Mouse (Mus musculus) adrenal gland, postnatal 36 days (tissue): Measurements from ENCODE around the gene Stard13. TPM values are rescaled to one million over a fixed set of nuclear protein-coding genes. Genes with fewer than 3 reads are reported as not detected.

Source experiments
- DNase-seq, 2 experiments: peaks; one replicate each; pipeline ENCODE4 v3.0.0; 2021; ENCODE audit warnings: mixed read lengths in 1 of 2
- total RNA-seq, 2 experiments: library from RNA; stranded (reverse); gene quantifications; 2 replicates each; pipeline ENCODE4 v1.2.3; 2021

Stard13 gene
- total RNA-seq, 2 experiments from 2014 or later, result 15.4 to 20.8 TPM

DNA sequence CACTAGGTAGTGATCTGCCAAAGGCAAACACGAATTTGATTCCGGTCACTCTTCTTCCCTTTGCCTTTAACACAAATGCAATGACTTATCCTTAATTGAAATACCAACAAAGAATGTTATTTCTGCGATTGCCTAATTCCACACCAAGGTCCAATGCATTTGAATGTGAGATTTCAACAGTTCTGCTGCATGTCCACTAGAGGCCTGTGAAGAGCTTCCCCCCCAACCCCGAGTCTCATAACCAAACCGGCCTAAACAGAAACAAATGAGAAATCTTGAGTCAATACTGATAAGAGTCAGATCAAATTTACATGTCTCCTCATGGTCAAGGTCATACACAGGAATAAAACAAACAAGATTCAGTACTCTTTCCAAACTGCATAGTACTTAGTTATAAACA, 91.4 kb downstream of the Stard13 start:
- DNase-seq, result peak; percentile 46 to 64

- peak in 1 of 2 experiments; percentile 30 for DNase-seq
These were observed 95.7 kb downstream of the Stard13 start for GRCm38 (mm10) chr5:151137901-151138300.

DNA sequence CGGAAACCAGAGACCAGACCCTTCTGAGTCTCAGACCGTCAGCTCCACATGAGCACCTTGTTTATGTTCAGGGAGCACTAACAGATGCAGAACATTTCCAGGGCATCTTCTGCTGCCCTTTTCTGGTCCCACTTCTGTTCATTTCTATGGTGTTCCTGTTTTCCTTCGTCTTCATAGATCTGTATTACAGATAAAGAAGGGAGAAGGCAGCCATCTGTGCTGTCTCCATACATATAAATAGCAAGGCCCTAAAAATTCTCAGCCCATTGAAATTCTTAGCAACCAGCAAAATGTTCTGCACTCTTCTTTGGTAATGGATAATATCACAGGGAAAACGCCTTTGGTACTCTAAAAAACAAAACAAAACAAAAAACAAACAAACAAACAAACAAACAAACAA, 96.3 kb downstream of the Stard13 start:
- no peak for DNase-seq

DNA sequence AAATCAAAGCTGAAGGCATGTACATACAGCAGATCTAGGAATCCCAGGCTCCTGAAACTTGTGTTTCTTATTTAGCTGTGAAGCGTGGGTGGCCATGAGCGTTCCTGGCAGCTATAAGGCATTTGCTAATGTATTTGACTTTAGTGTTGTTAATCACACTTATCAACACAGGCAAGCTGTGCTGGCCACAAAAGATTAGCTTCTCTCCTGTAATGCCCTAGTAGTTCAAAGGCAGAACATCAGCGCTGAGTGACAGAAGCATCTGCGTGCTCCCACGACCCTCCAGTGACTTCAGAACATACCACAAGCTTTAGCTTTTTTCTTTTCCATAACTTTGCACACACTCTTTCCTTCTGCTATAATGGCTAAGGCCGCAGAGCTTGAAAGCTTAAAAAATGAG, 97.7 kb downstream of the Stard13 start:
- no peak for DNase-seq

DNA sequence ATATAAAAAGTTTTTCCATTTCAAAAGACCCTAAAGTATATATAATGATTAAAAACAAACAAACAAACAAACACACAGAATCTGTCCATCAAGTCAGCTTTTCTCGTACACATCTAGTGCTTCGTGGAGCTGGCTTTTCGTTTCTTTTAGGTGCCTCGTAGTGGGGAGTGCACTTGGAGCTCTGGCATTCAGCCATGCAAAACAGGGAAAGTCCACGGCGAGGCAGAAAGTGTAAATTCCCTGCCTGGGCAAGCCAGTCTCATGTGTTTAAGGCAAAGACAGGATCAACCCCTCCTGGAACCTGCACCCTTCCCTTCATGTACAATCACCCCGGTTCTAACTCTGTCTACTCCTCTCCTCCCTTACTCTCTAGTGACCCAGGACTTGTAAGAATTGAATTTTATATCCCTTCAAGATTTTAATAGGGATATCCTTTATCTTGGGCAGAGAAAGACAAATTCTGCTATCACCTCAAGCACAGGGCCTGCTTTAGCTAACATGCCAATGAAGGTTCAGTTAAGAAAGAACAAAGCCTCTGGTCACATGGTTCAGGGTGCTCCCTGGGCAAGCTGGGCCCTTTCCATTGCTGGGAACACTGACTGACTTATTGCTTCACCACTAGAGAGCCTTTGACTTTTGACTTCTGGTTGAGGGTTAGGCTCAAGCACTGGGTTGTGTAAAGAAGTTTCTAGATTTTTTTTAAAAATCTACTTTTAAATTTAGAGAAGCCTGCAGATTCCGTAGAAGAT, 98.4 kb downstream of the Stard13 start:
- no peak for DNase-seq

DNA sequence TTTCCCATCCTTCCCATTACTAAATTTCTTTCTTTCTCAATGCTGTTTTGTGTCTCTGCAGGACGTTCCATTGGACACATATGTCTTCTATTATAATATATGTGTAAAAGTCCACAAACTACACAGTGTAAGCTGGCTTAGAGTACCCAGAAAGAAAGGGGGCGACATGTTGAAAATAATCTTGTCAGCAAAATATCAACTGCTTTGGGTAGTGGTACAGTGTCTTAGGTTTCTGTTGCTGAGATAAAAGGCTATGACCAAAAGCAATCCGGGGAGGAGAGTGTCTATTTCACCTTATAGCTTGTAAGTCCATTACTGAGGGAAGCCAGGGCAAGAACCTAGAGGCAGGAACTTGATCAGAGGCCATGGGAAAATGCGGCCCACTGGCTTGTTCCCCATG, 99.4 kb downstream of the Stard13 start:
- DNase-seq, result no peak

- no peak for DNase-seq
These were observed 99.9 kb downstream of the Stard13 start for GRCm38 (mm10) chr5:151133744-151134143.

GRCm38 (mm10) chr5:151129762-151130161, 103.9 kb downstream of the Stard13 start:
- DNase-seq, result no peak

GRCm38 (mm10) chr5:151127298-151127717, 106.3 kb downstream of the Stard13 start:
- no peak for DNase-seq

GRCm38 (mm10) chr5:151126608-151127005, 107.0 kb downstream of the Stard13 start:
- DNase-seq, result no peak

- no peak for DNase-seq
These were observed 107.5 kb downstream of the Stard13 start for GRCm38 (mm10) chr5:151125985-151126607.

- no peak for DNase-seq
These were observed 115.8 kb downstream of the Stard13 start for GRCm38 (mm10) chr5:151117846-151118245.

- DNase-seq, result no peak
These were observed 117.3 kb downstream of the Stard13 start for GRCm38 (mm10) chr5:151116192-151116887.

DNA sequence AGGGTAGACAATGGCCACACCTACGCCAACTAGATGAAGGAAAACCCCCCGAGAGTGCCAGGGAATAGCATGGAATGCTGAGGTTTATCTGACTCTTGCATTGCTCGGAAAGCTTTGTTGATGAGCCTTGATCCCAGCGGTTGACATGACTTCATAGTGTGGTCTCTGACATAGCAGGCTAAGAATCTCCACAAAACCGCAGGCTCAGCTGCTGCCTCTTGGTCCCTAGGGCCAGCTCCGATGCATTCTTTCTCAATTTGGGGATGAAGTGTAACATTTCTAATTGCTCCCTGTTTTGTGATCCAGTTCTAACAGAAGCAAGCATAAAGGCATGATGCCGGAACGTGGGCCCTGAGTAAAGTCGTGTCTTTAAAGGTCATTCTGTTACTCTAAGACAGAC, 120.9 kb downstream of the Stard13 start:
- no peak for DNase-seq

DNA sequence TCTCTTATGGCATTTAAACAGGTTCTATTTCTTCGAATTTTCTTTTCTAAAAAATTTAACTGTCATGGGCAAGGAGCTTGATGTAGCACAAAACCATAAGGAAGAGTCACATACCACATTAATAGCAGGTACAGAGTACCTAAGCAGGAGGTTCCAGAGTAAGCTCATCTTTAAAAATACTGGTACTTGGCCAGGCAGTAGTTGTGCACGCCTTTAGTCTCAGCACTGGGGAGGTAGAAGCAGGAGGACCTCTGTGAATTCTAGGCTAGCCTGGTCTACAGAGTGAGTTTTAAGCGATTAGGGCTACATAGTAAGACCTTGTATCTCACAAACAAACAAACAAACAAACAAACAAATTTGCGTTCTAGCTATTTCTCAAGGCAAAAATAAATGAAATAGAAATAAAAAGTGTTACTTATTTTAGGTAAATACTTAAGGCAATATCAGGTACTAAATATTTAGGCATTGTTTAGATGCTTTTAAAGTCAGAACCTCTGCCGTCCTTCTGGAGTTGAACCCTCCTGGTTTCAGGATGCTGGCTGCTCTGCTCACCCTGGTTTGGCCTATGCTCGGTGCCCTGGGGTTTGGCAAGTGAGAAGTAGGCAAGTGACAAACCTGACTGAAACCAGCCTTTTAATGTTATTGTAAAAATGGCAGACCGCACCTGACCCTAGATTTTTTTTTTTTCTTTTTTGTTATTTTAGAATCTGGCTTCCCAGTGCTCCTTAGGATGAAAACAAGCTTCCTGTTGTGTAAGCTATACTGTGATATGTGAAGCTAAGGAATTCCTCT, 122.4 kb downstream of the Stard13 start:
- DNase-seq, result no peak

- no peak for DNase-seq
These were observed 123.2 kb downstream of the Stard13 start for GRCm38 (mm10) chr5:151110461-151110908.

DNA sequence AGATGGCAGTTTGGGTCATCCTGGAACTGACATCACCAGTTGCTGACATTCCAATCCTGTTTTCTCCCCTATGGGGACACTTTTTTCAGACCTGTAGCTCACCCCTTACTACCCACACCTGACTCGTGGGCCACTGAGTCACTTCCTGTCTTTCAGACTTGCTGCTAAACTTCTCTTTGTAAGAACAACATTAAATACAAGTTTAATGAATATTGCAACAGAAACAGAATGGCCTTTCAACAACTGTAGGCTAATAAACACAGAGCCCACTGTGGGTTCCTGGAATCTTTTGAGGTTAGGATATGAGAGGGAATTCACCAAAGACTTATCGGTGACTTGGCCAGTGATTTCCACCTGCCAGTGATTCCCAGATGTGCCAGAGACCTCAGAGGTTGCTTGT, 123.8 kb downstream of the Stard13 start:
- no peak for DNase-seq

DNA sequence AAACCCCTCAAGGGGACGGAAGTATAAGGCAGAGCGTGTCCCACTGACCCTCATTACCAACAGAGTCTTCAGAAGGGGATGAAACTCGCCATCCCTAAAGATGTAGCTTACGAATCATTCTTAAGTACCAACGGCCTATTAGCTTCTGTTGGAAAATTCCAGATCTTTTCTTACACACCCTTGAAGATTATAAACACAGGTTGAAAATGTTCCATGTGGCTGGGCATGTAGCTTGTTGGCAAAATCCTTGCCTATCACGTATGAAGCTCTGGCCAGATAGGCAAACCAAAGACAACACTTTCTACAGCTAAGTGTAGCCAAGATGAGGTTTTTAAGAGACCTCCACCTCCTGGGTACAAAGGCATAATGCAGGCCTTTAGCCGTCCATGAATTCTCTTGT, 124.7 kb downstream of the Stard13 start:
- DNase-seq, result no peak

DNA sequence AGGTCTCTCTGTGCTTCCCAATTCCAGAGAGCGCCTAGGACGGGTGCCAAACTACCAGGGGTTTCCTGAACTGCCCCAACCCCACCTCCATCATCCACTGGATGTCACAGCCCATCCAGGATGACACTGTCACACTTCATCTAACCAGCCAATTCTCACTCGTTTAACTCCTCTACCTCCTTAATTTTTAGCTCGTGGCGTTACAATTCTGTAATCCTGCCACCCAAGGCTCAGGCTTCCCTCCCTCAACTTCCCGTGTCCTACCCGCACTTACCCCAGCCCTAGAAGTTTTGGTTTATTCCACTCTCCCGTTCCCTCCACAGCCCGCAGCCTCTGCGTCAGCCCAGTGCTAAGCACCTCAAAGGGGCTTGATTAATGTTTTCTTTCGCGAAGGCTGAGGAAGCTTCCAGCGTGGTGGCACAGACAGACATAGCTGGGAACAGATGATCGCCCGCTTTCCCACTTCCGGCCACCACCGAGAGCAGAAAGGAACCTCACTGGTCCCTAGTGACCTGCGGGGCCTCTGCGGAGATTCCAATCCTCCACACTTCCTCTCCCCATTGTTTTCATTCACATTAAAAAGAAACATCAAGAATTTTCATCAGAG, 125.2 kb downstream of the Stard13 start:
- DNase-seq, result peak in 1 of 2 experiments; percentile 8

DNA sequence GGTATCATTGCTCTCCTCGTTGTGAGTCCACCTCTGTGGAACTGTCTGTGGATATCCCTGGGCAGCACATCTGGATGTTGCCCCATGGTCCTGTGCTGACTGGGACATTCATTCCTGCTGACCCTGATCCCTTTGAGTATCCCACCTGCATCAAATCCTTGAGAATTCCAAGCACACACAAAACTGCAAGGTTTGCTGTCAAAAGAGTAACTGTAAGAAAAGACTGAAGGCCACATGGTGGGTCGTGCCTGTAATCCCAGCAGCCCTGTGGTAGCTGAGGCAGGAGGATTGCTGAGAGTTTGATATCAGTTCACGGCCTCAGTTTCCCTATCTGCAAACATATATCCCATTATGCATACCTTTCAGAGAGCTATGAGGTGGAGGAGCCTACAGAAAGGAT, 126.8 kb downstream of the Stard13 start:
- no peak for DNase-seq

GRCm38 (mm10) chr5:151105054-151105971, 128.3 kb downstream of the Stard13 start:
- no peak for DNase-seq
